Mouse (Mus musculus) thymus, adult 2 months (tissue): ENCODE data around the gene Prkca. TPM values are rescaled to one million over a fixed set of nuclear protein-coding genes. Genes with fewer than 3 reads are reported as not detected.

ENCODE experiments used
- DNase-seq: peaks from one replicate; pipeline ENCODE4 v3.0.0; 2021
- H3K27ac ChIP-seq: fragments of 200-500 bp; 2 replicates; pipeline ENCODE4 v1.5.1; 2012; ENCODE audit warnings: low read length, control low read depth; ENCODE audit not compliant: control insufficient read depth, insufficient read depth
- H3K27me3 ChIP-seq: fragments of 200-500 bp; 2 replicates; pipeline ENCODE4 v1.6.1; 2012; ENCODE audit warnings: mild to moderate bottlenecking, low read length, moderate library complexity, mixed read lengths; ENCODE audit not compliant: control insufficient read depth, insufficient read depth
- H3K36me3 ChIP-seq: fragments of 200-500 bp; 2 replicates; pipeline ENCODE4 v1.6.1; 2012; ENCODE audit warnings: mild to moderate bottlenecking, low read length, moderate library complexity; ENCODE audit not compliant: control insufficient read depth, insufficient read depth
- H3K4me1 ChIP-seq: fragments of 200-500 bp; replicated peaks from 2 replicates; pipeline ENCODE4 v1.6.1; 2012; ENCODE audit warnings: low read length; ENCODE audit not compliant: control insufficient read depth, insufficient read depth
- H3K4me3 ChIP-seq: fragments of 200-500 bp; 2 replicates; pipeline ENCODE4 v1.5.1; 2012; ENCODE audit warnings: mild to moderate bottlenecking, low read length, control low read depth, moderate library complexity; ENCODE audit not compliant: control insufficient read depth, insufficient read depth
- CTCF ChIP-seq: fragments of 200-500 bp; IDR thresholded peaks from 2 replicates; pipeline ENCODE4 v1.5.1; 2012; ENCODE audit warnings: mild to moderate bottlenecking, control low read depth, low read length, moderate library complexity, borderline replicate concordance; ENCODE audit not compliant: control insufficient read depth, poor library complexity, insufficient read depth; ENCODE audit errors: extremely low read depth
- POLR2A ChIP-seq: fragments of 200-500 bp; IDR thresholded peaks from 2 replicates; pipeline ENCODE4 v1.6.1; 2012; ENCODE audit warnings: mild to moderate bottlenecking, low read length, control low read depth, moderate library complexity; ENCODE audit not compliant: control insufficient read depth, poor library complexity, insufficient read depth; ENCODE audit errors: extremely low read depth
- WGBS: fragments of 180-500 bp; shearing (Covaris S2); methylation state at CpG from one replicate; pipeline ENCODE4 v1.1.7; 2018; 5-methylcytosine and 5-hydroxymethylcytosine counted together
- polyA plus RNA-seq: library from polyadenylated mRNA; depleted of rRNA; stranded (reverse); fragments of >200 nt; gene quantifications from 2 replicates; pipeline ENCODE4 v1.2.3, GENCODE M21; 2012

Prkca gene
- polyA plus RNA-seq, 1 experiment: 11.0 TPM

DNA sequence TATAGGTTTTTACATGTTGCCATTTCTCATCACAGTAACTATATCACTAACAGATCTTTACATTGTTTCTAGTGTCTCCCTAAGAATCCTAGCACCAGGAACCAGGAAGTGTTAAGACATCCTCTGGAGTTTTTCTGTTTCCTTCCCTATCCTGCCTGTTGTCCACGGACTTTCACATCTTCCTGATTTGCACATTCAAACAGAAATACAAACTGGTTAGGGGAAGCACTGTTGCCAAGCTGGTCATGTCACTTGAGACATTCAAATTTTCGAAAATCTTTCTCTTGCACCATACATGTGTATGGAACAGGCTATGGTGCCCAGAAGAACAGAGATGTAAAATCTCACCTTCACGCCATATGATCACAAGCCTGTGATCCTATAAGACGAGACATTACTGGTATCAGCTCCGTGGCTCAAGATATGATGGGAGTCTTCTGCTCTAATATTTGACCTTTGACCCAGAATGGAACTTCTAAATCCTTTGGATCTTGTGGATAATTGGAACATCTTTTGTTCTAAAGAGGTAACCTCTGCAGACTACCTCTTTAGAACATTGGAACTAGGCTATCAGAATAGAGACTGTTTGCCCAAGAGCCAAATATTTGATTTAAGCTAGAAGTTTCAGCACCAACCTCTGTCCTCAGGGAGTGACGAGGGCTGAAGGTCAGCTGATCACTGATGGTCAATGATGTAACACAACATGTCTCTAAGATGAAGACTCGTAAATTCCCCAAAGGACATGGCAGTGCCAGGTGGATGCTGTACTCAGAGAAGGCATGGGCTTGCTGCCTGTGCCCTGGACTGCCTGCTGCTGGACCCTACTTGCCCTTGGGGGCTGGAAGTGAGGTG is 91.6 kb downstream of the Prkca start:
- Histone ChIP-seq H3K36me3 (no peaks in the 10 kb centered on the region), H3K27me3 (no peaks in the 10 kb centered on the region), H3K4me1 (peaks cover 23% of the 10 kb centered on the region), H3K4me3 (no peak overlapping the region), H3K27ac (no peak overlapping the region)
- TF ChIP-seq POLR2A (no peak), CTCF (no peak)
- WGBS: 91% methylated on average over 7 of the region's 7 CpGs
- no peak for DNase-seq

DNA sequence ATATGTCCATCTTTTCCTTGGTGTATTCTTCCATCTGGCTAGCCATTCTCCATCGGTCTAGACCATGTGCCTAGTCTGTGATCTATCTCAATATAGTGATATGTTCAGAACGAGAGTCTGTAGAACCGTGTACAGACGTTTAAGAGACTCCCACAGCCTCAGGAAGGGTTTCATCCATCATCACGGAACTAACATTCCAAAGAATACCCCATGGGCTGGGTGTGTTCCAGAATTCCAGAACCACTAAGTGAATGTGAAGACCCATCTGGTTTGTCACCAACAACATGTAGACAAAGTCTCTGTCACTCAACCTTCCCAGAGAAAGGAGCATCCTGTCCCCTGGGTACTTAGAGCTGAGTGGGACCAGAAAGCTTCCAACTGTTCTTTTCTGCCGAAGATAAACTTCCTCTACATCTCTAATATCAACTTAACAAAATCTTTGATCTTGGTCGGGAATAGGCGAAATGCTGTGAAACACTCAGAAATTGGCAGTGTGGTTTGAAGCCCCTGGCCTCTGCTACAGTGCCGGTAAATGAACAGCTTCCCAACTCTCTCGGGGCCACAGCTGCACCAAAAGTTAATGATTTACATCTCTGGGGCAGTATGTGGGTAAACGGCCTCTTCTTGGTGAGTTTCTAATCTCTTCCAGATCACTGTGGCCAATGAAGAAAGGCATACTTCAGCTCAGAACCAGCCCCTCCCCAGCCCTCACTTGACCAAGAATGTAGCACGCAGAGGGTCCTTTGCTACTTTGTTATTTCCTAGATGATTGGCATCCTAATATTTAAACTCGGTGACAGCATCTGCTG is 92.7 kb downstream of the Prkca start:
- no peaks in the 10 kb centered on the region for H3K36me3 ChIP-seq
- no peak overlapping the region for H3K27ac ChIP-seq
- no peak overlapping the region for H3K4me3 ChIP-seq
- 45% methylated on average over 13 of the region's 13 CpGs for WGBS
- no peak for DNase-seq
- TF ChIP-seq CTCF (no peak), POLR2A (no peak)
- H3K4me1 ChIP-seq: peaks cover 23% of the 10 kb centered on the region
- H3K27me3 ChIP-seq: no peaks in the 10 kb centered on the region

DNA sequence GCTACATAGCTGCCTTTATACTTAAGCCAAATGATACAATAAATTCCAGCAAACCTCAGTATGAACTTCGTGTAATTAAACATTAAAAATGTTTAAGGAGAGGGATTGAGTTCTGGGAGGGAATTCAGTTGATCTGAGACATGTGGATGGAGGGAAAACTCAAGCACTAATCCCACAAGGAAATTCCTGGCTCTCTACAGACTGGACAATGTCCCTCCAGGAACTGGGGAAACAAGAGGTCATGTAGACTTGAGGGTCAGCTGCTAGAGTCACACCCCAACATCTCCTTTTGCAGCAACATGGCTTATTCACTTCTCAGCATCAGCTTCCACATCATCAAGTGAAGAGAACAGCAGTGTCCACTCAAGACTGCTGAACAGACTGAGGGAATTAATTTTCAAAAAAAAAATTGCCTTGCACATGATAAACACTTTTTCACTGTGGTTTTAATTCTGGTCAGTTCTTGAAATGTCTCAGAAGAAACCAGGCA is 93.5 kb downstream of the Prkca start:
- Histone ChIP-seq H3K4me1 (peaks cover 23% of the 10 kb centered on the region), H3K36me3 (no peaks in the 10 kb centered on the region), H3K27ac (no peak overlapping the region), H3K27me3 (no peaks in the 10 kb centered on the region), H3K4me3 (no peak overlapping the region)
- no peak for TF ChIP-seq POLR2A
- no peak for TF ChIP-seq CTCF
- DNase-seq: no peak
- 42% methylated on average over 1 of the region's 1 CpGs for WGBS

DNA sequence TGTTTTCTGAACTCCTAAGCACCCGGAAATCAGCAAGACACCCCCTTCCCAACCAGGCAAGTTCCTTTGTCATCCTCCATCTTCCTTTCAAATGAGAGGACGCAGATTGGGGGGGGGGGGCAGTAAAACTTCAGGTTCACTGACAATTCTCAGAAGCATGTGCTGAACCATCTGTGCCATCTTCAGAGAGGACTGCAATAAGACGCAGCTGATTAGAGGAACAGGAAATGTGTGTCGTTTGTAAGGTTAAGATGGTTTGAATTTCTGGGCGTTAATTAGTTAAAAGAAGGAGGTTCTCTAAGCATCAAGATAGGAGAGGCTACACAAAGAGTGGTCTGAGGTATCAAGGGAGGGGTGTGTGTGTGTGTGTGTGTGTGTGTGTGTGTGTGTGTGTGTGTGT is 94.2 kb downstream of the Prkca start:
- Histone ChIP-seq H3K4me1 (peaks cover 23% of the 10 kb centered on the region), H3K36me3 (no peaks in the 10 kb centered on the region), H3K27ac (no peak overlapping the region), H3K4me3 (no peak overlapping the region), H3K27me3 (no peaks in the 10 kb centered on the region)
- TF ChIP-seq CTCF (no peak), POLR2A (no peak)
- 5% methylated on average over 5 of the region's 5 CpGs for WGBS
- no peak for DNase-seq

DNA sequence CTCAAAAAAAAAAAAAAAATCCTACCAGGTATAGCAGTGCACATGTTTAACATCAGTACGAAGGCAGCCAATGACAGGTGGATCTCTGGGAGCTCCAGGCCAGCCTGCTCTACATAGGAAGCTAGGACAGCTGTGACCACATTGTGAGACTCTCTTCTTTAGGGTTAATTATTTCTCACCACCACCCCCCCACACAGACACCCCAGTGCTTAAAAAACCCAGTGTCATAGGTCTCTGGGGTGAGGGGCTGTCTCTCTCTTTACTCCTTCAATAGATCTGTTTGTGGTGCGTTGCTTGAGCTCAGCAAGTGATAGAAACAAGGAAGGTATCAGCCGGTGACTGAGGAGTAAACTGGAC is 94.7 kb downstream of the Prkca start:
- no peak for TF ChIP-seq CTCF
- TF ChIP-seq POLR2A: no peak
- H3K4me1 ChIP-seq: peaks cover 27% of the 10 kb centered on the region
- H3K4me3 ChIP-seq: no peak overlapping the region

DNA sequence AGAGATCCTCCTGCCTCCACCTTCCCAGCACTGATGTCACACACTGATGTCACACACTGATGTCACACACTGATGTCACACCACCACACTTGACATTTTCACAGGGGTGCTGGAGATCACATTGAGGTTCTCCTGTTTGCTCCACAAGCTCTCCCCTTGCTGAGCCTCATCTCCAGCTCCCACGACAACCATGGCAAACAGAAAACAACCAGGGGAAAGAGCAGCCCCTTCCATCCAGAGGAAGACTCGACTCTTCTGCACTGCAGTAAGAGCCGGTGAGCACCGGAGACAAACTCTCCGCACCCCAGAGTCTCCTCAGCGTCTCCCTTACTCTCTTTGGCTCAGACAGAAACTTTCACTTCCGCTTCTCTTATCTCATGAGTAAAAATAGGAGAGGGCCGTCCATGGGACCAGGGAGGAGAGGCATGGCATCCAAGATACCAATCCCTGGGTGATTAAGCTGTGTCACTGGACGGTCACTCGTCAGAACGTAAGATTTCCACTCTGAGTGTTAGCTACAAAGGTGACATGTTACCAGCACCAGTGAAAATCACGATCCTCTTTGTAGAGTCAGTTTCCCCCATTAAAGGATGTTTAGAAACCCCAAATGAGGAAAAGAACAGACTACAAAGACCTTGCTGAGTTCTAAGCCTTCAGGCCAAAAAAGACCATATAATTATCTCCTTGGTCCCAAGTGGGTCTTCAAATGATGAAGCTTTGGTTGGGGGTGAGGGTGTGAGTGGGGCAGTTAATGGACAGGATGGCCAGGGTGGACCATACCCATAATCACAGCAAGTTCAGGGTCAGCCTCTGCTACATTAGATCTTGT is 95.3 kb downstream of the Prkca start:
- TF ChIP-seq CTCF (no peak), POLR2A (no peak)
- Histone ChIP-seq H3K27me3 (no peaks in the 10 kb centered on the region), H3K4me3 (no peak overlapping the region), H3K4me1 (peaks cover 29% of the 10 kb centered on the region), H3K36me3 (no peaks in the 10 kb centered on the region), H3K27ac (peak overlapping the region; percentile 38; the same call in 1 of the 2 replicates)
- DNase-seq: no peak
- WGBS: 6% methylated on average over 12 of the region's 12 CpGs

More for the DNA sequence above, 94.7 kb downstream of the Prkca start:
- 33% methylated on average over 3 of the region's 3 CpGs for WGBS
- H3K27me3 ChIP-seq: no peaks in the 10 kb centered on the region
- no peak for DNase-seq
- no peaks in the 10 kb centered on the region for H3K36me3 ChIP-seq
- H3K27ac ChIP-seq: no peak overlapping the region
